Mouse (Mus musculus): Measurements from ENCODE around the gene Ecel1.

DNA sequence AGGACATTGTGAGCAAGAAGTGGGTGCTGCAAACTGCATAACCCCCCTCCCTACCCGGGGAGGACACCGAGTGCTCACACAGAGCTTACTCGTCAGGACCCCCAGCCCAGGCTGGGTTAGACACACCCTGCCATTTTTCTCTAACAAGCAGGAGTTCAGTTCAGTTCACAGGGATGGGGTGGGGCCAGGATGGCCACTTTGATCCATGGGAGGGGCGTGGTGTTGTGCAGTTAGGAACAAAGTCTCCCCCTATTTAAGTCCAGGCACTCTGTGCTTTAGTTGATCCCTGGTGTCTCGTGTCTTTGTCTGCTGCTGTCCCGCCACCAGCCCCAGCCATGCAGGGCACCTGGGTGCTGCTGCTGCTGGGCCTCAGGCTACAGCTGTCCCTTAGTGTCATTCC lies 31.6 kb downstream of the Ecel1 start, which contains the start of gene Akp3:
- TF ChIP-seq POLR2A (IDR thresholded peaks at IDR 0.05; ENCODE audit: insufficient read depth, low read depth, low read length) (no peak), CTCF (IDR thresholded peaks at IDR 0.05) (no peak)
